Mouse (Mus musculus): ENCODE measurements around the gene Htra1. TPM values are rescaled to one million over a fixed set of nuclear protein-coding genes. Genes with fewer than 3 reads are reported as not detected.
A peak's percentile ranks its signal among the peaks of the same experiment; 100 is the strongest.

The Htra1 gene
- total RNA-seq, 1 experiment, result 96.3 TPM

GRCm38 (mm10) chr7:130965909-130966365 is 30.0 kb downstream of the Htra1 start:
- DNase-seq (ENCODE audit: low read depth, low spot score), result no peak
- Histone ChIP-seq H3K9ac (ENCODE audit: insufficient read depth, low read depth, low read length, poor library complexity, severe bottlenecking) (peak overlapping the region; percentile 40; the same call in 1 of the 2 replicates), H3K4me1 (ENCODE audit: control insufficient read depth in 2 of 2, insufficient read depth in 2 of 2, low read length in 2 of 2, poor library complexity in 1 of 2) (peaks cover 4 to 11% of the 10 kb centered on the region in 2 experiments; a peak in 2 of 4 replicates), H3K4me3 (ENCODE audit: insufficient read depth in 1 of 2, low read depth in 1 of 2, low read length in 2 of 2, poor library complexity in 1 of 2, severe bottlenecking in 1 of 2) (no peak overlapping the region), H3K36me3 (ENCODE audit: control insufficient read depth, insufficient read depth, low read length, poor library complexity, severe bottlenecking) (no peaks in the 10 kb centered on the region), H3K27ac (ENCODE audit: insufficient read depth, low read depth, low read length, poor library complexity, severe bottlenecking) (no peak overlapping the region), H3K9me3 (ENCODE audit: control insufficient read depth, insufficient read depth, low read depth, low read length) (no peaks in the 10 kb centered on the region)
- TF ChIP-seq ZC3H11A (IDR thresholded peaks at IDR 0.05; ENCODE audit: borderline replicate concordance, low read depth, low read length), result no peak
- no peak for TF ChIP-seq MAFK (IDR thresholded peaks at IDR 0.05; ENCODE audit: insufficient read depth, low read depth, low read length)
- in situ Hi-C loops (cut with MboI; ENCODE audit: low sequenced_read_pairs in 2 of 2, unreplicated experiment in 2 of 2), result no loop called here

GRCm38 (mm10) chr7:130966451-130966850 is 30.5 kb downstream of the Htra1 start:
- TF ChIP-seq ZC3H11A (IDR thresholded peaks at IDR 0.05; ENCODE audit: borderline replicate concordance, low read depth, low read length) (no peak), CHD2 (IDR thresholded peaks at IDR 0.05; ENCODE audit: low read depth, low read length) (no peak), ZNF384 (IDR thresholded peaks at IDR 0.05; ENCODE audit: low read depth, low read length) (no peak), MAFK (IDR thresholded peaks at IDR 0.05; ENCODE audit: insufficient read depth, low read depth, low read length) (no peak), HCFC1 (IDR thresholded peaks at IDR 0.05; ENCODE audit: borderline replicate concordance, insufficient read depth, low read length) (no peak)
- in situ Hi-C loops (cut with MboI; ENCODE audit: low sequenced_read_pairs in 2 of 2, unreplicated experiment in 2 of 2), result no loop called here
- Histone ChIP-seq H3K4me1 (ENCODE audit: control insufficient read depth in 2 of 2, insufficient read depth in 2 of 2, low read length in 2 of 2, poor library complexity in 1 of 2) (peaks cover 4 to 11% of the 10 kb centered on the region in 2 experiments; a peak in 2 of 4 replicates), H3K36me3 (ENCODE audit: control insufficient read depth, insufficient read depth, low read length, poor library complexity, severe bottlenecking) (peaks cover 1% of the 10 kb centered on the region), H3K9ac (ENCODE audit: insufficient read depth, low read depth, low read length, poor library complexity, severe bottlenecking) (no peak overlapping the region), H3K9me3 (ENCODE audit: control insufficient read depth, insufficient read depth, low read depth, low read length) (no peaks in the 10 kb centered on the region), H3K27ac (ENCODE audit: insufficient read depth, low read depth, low read length, poor library complexity, severe bottlenecking) (no peak overlapping the region), H3K4me3 (ENCODE audit: insufficient read depth in 1 of 2, low read depth in 1 of 2, low read length in 2 of 2, poor library complexity in 1 of 2, severe bottlenecking in 1 of 2) (no peak overlapping the region)
- no peak for DNase-seq (ENCODE audit: low read depth, low spot score)

- Histone ChIP-seq H3K4me1 (ENCODE audit: control insufficient read depth in 2 of 2, insufficient read depth in 2 of 2, low read length in 2 of 2, poor library complexity in 1 of 2) (peaks cover 4 to 11% of the 10 kb centered on the region in 2 experiments; a peak in 2 of 4 replicates), H3K36me3 (ENCODE audit: control insufficient read depth, insufficient read depth, low read length, poor library complexity, severe bottlenecking) (peaks cover 3% of the 10 kb centered on the region), H3K27ac (ENCODE audit: insufficient read depth, low read depth, low read length, poor library complexity, severe bottlenecking) (no peak overlapping the region), H3K9ac (ENCODE audit: insufficient read depth, low read depth, low read length, poor library complexity, severe bottlenecking) (no peak overlapping the region), H3K4me3 (ENCODE audit: insufficient read depth in 1 of 2, low read depth in 1 of 2, low read length in 2 of 2, poor library complexity in 1 of 2, severe bottlenecking in 1 of 2) (no peak overlapping the region), H3K9me3 (ENCODE audit: control insufficient read depth, insufficient read depth, low read depth, low read length) (no peaks in the 10 kb centered on the region)
- in situ Hi-C loops (cut with MboI; ENCODE audit: low sequenced_read_pairs in 2 of 2, unreplicated experiment in 2 of 2), result no loop called here
- no peak for DNase-seq (ENCODE audit: low read depth, low spot score)
- TF ChIP-seq ZC3H11A (IDR thresholded peaks at IDR 0.05; ENCODE audit: borderline replicate concordance, low read depth, low read length) (no peak), HCFC1 (IDR thresholded peaks at IDR 0.05; ENCODE audit: borderline replicate concordance, insufficient read depth, low read length) (no peak), MAFK (IDR thresholded peaks at IDR 0.05; ENCODE audit: insufficient read depth, low read depth, low read length) (no peak), ZNF384 (IDR thresholded peaks at IDR 0.05; ENCODE audit: low read depth, low read length) (no peak), CHD2 (IDR thresholded peaks at IDR 0.05; ENCODE audit: low read depth, low read length) (no peak)
Measured at GRCm38 (mm10) chr7:130966876-130967275, 31.0 kb downstream of the Htra1 start.

GRCm38 (mm10) chr7:130967901-130968300 is 32.0 kb downstream of the Htra1 start:
- Histone ChIP-seq H3K4me3 (ENCODE audit: insufficient read depth in 1 of 2, low read depth in 1 of 2, low read length in 2 of 2, poor library complexity in 1 of 2, severe bottlenecking in 1 of 2) (no peak overlapping the region), H3K4me1 (ENCODE audit: control insufficient read depth in 2 of 2, insufficient read depth in 2 of 2, low read length in 2 of 2, poor library complexity in 1 of 2) (peaks cover 4 to 11% of the 10 kb centered on the region in 2 experiments; a peak in 2 of 4 replicates), H3K36me3 (ENCODE audit: control insufficient read depth, insufficient read depth, low read length, poor library complexity, severe bottlenecking) (peaks cover 3% of the 10 kb centered on the region), H3K9me3 (ENCODE audit: control insufficient read depth, insufficient read depth, low read depth, low read length) (no peaks in the 10 kb centered on the region), H3K9ac (ENCODE audit: insufficient read depth, low read depth, low read length, poor library complexity, severe bottlenecking) (no peak overlapping the region), H3K27ac (ENCODE audit: insufficient read depth, low read depth, low read length, poor library complexity, severe bottlenecking) (no peak overlapping the region)
- DNase-seq (ENCODE audit: low read depth, low spot score), result no peak
- TF ChIP-seq ZC3H11A (IDR thresholded peaks at IDR 0.05; ENCODE audit: borderline replicate concordance, low read depth, low read length) (no peak), ZNF384 (IDR thresholded peaks at IDR 0.05; ENCODE audit: low read depth, low read length) (no peak), MAFK (IDR thresholded peaks at IDR 0.05; ENCODE audit: insufficient read depth, low read depth, low read length) (no peak), HCFC1 (IDR thresholded peaks at IDR 0.05; ENCODE audit: borderline replicate concordance, insufficient read depth, low read length) (no peak), CHD2 (IDR thresholded peaks at IDR 0.05; ENCODE audit: low read depth, low read length) (no peak)
- in situ Hi-C loops (cut with MboI; ENCODE audit: low sequenced_read_pairs in 2 of 2, unreplicated experiment in 2 of 2), result no loop called here

- no peak overlapping the region for H3K4me3 ChIP-seq (ENCODE audit: insufficient read depth in 1 of 2, low read depth in 1 of 2, low read length in 2 of 2, poor library complexity in 1 of 2, severe bottlenecking in 1 of 2)
- H3K9ac ChIP-seq (ENCODE audit: insufficient read depth, low read depth, low read length, poor library complexity, severe bottlenecking), result no peak overlapping the region
- peaks cover 3% of the 10 kb centered on the region for H3K36me3 ChIP-seq (ENCODE audit: control insufficient read depth, insufficient read depth, low read length, poor library complexity, severe bottlenecking)
- H3K27ac ChIP-seq (ENCODE audit: insufficient read depth, low read depth, low read length, poor library complexity, severe bottlenecking), result no peak overlapping the region
- DNase-seq (ENCODE audit: low read depth, low spot score), result no peak
- TF ChIP-seq ZNF384 (IDR thresholded peaks at IDR 0.05; ENCODE audit: low read depth, low read length) (no peak), HCFC1 (IDR thresholded peaks at IDR 0.05; ENCODE audit: borderline replicate concordance, insufficient read depth, low read length) (no peak), CHD2 (IDR thresholded peaks at IDR 0.05; ENCODE audit: low read depth, low read length) (no peak), MAFK (IDR thresholded peaks at IDR 0.05; ENCODE audit: insufficient read depth, low read depth, low read length) (no peak), ZC3H11A (IDR thresholded peaks at IDR 0.05; ENCODE audit: borderline replicate concordance, low read depth, low read length) (no peak)
- H3K9me3 ChIP-seq (ENCODE audit: control insufficient read depth, insufficient read depth, low read depth, low read length), result no peaks in the 10 kb centered on the region
- in situ Hi-C loops (cut with MboI; ENCODE audit: low sequenced_read_pairs in 2 of 2, unreplicated experiment in 2 of 2), result no loop called here
- peaks cover 4 to 11% of the 10 kb centered on the region in 2 experiments; a peak in 2 of 4 replicates for H3K4me1 ChIP-seq (ENCODE audit: control insufficient read depth in 2 of 2, insufficient read depth in 2 of 2, low read length in 2 of 2, poor library complexity in 1 of 2)
Measured at GRCm38 (mm10) chr7:130968537-130968936, 32.6 kb downstream of the Htra1 start.
